Mouse (Mus musculus): ENCODE results near the gene Gprin3.

Gene Gprin3

DNA sequence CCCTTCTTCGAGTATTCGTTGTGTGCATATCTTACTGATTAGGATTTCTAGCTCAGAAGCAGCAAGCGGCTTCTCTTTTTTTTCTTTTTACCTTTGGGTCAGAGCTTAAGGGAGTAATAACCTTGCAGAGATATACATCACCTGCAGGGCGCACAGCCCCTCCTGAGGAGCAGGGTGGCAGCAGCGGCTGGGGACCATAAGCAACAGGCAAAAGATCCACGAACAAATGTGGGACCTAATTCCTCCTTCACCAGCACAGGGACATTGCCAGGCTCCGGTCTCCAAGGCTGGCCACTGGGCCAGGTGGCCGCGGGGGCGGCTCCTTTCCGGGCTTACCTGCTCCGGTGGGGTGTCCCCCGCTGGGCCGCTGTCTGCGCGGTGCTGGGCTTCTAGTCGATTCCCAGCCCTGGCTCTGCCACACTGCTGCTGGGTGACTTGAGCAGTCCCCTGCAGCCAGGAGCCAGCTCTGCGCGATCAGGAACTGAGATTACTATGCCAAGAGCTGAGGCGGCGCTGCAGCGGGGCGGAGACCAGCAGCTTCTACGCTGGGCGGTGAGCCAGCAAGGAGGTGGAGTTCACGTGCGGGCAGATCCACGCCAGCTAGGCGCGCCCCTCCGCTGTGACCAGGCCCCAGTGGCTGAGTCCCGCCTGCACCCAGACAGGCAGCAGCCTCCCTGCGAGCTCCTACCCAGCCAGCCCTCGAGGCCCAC lies at the start of gene Gprin3:
TSS of gene Gprin3 (minus strand) at position 471 of the 710 bp plus-strand sequence.
- peak; percentile 66 for DNase-seq (ENCODE audit: low read depth, low spot score)

DNA sequence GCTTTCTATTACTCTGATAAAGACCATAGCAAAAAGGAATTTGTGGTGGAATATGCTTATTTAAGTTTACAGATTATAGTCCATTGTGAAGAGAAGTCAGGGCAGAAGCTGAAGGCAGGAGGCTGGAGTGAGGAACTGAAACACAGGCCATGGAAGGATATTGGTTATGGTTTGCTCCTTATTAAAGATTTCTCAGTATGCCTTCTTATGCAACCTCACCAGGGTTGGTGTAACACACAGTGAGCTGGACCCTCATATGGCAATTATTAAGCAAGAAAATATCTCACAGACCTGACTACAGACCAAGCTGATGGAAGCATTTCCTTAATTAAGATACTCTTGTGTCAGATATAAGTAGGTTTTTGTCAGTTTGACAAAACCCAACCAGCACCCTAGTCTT lies 32.8 kb upstream of the Gprin3 start:
- no peak for DNase-seq (ENCODE audit: low read depth, low spot score)

DNA sequence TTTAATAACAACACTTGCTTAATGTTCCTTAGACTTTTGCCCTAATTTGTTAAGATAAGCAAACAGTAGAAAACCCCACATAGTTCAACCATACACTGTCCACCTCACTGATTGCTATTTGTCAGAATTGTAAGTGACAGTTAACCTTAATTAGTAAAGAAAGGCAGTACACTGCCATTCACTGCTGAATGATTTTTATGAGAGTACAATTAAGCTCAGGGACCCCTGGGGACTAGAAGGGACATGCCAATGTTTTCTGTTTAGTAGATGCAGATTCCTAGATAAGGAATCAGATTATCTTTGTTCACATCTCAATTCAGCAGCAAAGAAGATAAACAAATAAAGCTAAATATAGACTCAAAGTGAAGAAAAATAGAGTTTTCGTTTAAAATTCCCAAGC lies 30.0 kb upstream of the Gprin3 start:
- no peak for DNase-seq (ENCODE audit: low read depth, low spot score)

DNA sequence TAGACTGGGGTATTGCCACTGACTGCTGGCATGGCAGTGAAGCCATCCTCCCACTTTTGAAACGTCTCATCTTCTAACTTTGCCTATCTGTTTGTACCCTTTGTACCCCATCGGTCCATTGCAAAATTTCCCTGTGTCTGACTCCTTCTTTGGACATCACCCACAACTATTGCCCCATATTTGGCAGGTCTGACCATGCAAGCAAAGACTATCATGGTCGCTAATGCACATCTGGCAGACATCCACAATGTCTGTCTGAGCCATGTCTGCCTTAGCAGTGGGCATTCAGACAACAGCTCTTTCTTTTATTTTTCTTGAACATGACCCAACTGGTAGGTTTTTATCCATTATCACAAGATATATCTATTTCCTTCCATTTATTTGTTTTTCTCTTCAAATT lies 25.3 kb upstream of the Gprin3 start:
- no peak for DNase-seq (ENCODE audit: low read depth, low spot score)

DNA sequence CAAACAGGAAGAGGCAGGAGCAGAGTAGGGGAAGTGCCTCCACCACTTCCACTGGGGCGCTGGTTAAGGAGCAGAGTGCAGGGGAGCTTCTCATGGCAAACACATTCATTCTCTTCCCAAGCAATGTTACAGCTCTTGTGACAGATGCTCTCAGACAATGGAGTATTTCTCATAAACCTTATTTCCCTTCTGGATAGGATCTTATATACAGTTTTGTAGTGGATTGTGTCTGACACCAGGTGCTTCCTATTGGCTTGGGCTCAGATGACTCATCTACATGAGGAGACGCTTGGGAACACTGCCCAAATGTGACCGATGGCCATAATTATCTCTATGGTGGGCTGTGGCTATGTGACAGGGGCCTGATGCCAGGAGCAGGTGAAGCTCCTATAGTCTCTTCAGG lies 19.0 kb upstream of the Gprin3 start:
- no peak for DNase-seq (ENCODE audit: low read depth, low spot score)

DNA sequence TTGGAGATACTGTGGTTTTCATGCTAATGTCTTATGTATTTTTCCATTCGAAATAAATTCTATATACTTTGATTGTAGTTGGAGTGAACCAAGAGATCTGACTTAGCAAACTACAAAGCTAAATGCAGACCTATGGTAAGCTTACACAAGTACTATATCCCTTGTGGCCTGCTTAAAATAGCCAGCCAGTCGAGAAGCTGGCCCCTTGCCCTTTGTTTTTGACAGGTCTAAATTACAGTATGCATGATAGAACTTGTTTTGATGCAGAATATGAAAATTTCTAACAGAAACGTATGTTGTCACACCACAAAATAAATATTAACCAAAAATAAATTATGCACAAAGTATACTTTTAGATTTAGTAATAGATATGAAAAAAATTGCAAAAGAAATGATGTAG lies 9.8 kb upstream of the Gprin3 start:
- DNase-seq (ENCODE audit: low read depth, low spot score), result no peak

DNA sequence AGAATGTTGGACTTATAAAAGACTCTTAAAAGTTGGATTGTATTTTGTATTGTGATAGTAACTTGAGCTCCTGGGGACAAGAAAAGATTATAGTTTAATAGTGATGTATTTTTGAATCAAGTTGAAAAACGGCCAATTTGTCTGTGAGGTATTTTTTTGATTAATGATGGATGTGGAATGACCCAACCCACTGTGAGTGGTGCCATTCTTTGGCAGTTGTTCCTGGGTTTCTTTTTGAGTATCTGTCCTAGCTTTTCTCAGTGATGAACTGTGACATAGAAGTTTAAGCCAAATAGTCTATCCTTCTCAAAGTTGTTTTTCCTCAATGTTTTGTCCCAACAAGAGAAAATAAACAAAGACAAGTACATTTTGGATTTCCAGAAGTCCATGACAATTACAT lies 7.0 kb upstream of the Gprin3 start:
- DNase-seq (ENCODE audit: low read depth, low spot score), result no peak

DNA sequence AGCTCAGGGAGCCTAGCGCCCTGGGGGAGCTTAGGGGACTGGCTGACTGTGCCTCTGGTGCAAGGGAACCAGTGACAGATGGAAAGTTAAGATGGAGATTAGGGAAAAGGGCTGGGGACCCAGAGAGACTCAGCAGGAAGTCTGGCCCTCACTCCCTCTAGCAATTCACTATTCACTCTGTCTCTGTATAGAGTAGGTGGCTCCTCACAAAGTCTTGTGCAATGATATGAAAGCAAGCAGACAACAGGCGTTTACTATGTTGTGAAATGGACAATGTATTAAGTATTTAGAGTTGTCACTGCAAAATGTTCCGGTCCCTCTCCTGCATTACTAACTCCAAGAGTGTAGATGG lies 416 bp upstream of the Gprin3 start:
- DNase-seq (ENCODE audit: low read depth, low spot score), result no peak

DNA sequence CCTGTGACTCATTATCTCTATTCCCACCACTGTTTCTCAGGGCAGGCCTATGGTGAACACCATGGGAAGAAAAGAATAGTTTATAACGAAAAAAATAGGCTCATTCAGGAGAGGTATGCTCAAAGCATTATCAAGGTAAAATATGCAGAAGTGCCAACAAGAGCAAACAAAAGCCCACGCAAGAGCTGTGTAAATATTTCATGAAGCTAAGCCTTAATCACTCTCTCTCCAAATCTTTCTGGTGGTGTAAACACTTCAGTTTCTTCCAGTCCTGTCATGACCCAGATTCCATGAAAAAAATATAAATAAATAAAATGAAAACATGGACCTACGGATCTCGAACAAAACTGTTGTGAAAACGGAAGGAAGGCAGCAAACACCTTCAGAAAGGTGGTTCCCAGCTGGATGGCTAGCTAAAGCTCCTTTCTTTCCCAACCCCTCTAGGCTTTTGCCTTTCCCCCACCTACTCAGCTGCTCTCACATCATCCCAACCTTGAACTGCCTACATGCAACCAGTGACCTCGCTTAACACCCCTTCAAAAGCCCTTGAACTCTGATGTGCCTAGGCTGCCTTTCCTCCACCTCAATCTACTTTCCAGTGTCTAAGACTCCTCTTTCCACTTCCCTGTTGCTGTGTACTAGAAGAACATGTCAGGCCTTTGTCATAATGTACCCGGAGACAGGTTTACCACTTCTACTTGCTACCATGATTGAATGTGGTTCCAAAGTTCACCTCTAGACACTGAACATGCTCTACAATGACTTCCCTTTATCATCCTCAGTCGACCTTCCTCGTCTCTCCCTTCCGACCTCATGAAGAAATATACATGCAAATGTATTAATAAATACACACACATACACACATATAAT lies 988 bp downstream of the Gprin3 start:
- DNase-seq (ENCODE audit: low read depth, low spot score), result peak; percentile 4

DNA sequence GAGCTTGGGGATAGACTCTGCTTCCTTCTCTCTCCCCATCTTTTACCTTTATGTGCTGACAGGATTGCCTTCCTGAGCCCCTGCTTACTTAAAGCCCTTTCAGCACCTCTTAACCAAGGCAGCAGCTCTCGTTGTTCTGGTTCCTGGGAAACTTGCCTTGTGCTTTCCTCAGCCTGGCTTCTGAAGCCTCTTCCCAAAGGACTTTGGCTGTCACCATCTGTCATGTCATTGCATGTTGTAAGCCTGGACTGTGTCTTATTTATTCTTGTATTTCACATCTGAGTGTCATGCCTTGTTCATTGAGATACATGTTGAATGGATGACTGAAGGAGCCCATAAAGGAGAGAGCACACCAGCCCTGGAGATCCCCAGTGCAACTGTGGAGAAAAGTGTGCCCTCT lies 2.3 kb downstream of the Gprin3 start:
- no peak for DNase-seq (ENCODE audit: low read depth, low spot score)

DNA sequence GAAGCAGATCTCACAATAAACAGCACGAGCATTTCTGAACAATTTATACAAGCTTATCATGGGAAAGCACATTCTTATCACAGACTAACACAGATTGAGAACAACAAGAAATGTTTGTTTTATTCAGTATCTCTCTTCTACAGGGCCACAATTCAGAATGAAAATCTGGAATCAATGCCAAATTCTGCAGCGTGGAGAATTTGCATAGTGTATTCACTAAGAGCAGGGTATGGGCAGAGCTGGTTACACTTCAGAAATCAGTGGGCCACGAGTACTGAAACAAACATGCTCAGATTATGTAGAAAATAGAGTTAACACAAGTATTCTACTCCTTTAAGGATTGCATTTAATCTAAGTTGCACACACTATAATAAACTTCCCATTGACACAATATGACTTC lies 6.8 kb downstream of the Gprin3 start:
- DNase-seq (ENCODE audit: low read depth, low spot score), result no peak

DNA sequence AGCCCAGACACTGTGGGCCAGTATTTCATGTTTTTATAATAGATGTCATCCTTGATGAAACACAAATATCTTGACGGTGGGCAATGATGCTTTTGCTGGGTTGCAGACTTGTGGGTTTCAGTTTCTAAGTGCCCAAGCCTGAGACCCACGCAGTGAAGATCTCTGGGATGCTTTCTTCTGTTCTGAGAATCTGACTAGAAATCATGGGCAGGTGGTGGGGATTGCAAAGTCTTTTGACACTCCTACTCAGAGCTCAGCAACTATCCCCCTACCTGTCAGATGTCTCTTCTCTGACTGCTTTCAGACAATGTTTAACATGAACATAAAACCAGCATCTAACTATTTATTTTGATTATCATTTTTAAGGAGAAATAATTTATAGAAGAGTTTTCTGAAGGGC lies 7.4 kb downstream of the Gprin3 start:
- no peak for DNase-seq (ENCODE audit: low read depth, low spot score)

DNA sequence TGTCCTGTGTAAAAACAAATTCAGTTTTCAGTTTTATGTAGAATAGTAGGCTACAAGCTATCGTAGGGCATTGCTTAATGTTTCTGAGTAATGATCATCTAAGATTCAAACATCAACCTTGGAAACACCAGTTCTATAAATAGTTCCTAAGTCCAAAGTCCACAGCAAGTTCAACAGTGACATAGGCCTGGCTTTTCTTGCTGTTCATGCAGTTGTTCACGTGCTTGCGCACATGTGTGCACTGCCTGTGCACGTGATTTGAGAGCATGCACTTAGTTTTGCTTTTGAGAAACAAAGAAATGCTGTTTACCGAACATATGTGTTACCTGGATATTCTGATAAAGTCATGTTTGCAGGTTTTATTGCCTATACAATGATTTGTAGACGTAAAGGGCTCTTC lies 11.3 kb downstream of the Gprin3 start:
- no peak for DNase-seq (ENCODE audit: low read depth, low spot score)

DNA sequence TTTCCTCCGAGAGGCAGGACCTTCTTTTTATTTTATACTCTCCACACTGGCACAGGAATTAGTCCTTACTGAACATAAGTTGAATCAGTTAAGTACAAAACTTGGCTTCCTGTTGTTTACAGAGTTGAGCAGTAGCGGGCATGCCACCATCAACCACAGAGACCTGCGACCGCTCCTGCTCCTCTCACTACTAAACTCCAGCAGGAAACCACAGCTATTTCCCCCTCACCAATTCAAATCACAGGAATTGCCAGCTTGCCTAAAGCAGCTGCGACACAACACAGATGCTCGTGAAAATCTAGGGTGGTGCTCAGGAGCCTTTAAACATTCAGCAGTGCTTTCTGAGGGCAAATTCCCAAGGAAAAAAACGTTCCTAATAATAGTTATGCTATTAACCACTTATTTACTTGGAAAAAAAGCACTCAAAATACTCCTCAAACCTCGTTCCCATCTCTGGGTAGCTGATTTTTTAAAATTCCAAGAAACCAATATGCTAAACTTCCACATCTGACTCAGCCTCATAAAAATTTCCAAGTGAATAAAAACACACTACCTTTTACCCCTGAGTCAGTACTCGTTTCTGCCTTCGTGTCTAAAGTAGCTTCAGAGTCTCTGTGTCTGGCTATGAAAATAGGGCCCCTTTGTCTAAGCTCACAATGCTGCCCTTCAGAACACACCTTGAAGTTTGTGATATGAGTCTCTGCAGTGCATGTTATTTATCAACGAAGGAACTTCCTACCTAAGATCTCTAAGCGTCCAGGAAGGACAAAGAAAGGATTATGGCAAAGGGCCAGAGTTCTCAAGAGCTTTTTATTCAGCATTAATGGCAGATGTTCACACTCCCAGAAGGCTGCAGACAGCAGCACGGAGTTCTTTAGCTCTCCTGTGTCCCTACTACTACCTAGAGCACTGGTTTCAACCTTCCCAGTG lies 13.4 kb downstream of the Gprin3 start:
- DNase-seq (ENCODE audit: low read depth, low spot score), result no peak

DNA sequence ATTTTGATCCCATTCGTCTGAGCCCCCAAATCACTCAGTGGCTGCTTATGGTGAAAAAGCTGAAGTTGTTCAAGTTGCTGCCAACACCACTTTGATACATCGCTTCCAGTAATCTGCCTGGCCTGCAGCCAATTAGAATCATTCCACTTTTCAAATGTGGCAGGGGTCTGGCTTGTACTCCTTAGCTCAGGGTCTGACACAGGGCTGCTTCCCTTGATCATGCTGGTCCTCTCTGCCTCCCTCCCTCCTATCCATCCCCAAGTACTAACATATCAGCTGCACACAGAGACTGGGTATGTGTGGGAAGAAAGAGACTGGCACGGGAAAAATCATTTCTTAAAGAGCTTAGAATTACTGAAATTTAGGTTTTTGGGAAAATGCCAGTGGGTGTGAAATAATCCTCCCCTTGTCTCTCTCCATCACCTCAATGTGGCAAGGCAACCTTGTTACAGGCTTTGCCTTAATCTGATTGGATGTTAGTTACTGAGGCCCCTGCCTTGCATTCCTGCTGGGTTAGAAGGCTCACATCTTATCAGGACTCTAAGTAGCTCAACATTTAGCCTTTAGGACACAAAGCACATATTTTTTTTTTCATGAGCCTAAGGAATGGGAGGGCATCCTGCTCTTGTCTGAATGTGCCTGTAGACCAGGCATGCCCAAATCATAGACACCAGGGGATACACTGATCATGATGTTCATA lies 16.9 kb downstream of the Gprin3 start:
- DNase-seq (ENCODE audit: low read depth, low spot score), result no peak

DNA sequence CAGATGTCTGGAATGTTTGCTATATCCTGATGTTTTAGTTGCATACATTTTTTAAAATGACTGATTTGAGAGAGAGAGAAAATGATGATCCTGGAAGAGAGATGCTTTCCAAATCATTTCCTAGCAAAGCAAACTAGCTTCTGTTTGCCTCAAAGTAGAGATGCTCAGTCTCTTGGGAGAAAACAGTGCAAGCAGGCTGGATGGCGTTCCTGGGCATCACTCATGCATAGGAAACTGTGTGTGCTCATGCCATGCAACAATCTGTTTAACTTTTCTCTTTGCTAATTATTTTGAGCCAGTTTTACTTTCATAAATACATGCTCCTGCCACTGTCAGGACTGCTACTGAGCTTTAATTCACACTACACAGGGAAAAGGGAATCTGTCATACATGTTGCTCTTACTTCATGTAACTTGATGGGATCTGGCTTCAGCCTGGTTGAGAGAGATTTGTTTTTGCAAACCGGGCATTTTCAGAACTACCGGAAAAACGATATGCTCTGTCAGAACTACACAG lies 18.6 kb downstream of the Gprin3 start:
- no peak for DNase-seq (ENCODE audit: low read depth, low spot score)

DNA sequence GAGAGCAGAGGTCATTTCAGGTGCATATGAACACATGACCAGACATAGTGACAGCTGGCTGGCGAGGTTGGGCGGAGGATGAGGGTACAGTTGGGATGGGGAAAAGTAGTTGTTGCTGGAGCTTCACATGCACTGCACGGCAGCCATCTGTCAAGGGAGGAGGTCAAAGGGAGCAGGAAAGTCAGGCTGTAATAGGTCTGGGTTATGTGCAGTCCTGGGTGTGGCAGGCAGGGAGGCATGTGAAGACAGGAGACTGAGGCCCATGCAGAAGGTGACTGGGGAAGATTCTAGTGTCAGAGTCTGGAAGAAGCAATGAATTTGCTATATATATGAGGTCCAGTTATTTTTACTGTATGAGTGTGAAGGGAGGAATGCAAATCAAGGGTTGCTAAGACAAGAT lies 35.9 kb downstream of the Gprin3 start:
- DNase-seq (ENCODE audit: low read depth, low spot score), result no peak

DNA sequence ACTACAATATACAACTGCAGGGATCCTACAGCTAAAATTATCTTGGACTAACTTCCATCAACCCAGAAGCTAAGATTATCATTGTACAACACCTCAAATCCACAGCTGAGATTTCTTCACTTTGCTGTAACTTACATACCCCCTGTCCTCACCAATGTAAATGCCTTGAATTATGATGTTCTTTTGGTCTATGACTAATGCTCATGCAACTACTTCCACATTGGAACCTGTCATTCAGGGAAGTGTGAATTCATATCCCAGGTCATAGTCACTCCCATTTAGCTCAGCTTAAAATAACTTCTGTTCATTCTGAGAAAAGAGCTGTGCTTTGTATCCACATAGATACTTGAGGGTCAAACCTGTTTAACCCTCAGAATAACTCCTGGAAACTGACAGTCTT lies 60.8 kb downstream of the Gprin3 start:
- no peak for DNase-seq (ENCODE audit: low read depth, low spot score)

DNA sequence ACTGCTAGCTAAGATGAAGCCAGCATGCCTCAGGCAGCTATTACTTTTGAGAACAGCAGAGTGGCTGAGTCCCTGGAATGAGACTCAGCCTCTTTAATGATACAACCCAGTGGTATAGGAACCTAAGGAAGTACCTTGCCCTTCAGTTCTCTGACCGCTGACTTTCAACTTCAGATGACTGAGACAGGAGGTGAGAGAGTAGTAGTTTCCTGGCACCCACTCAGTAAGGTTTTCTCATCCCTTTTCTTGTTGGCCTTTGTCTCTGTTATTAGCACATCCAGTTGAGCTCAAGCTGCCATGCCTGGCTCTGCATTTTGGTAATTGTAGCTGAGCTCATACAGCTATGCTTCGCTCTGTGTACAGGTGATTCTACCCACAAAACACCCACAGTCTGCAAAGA lies 62.8 kb downstream of the Gprin3 start:
- DNase-seq (ENCODE audit: low read depth, low spot score), result no peak

DNA sequence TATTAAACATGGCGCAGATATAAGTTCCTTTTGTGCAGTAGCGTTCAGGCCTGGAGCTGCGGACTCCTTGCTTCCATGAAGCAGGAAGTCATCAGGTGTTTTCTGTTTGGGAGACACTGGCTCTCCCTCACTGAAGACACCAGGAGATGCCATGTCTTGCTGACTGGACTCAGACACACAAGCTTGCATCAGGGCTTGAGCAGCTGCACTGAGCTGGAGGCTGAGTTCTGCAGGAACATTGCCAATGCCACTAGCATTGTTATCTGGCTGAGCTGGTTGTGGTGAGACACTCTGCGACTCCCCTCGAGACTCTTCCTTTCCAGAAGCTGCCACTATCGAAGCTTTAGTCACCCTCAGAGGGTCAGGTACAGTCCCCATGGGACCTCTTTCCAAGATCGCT lies 71.2 kb downstream of the Gprin3 start:
- no peak for DNase-seq (ENCODE audit: low read depth, low spot score)

DNA sequence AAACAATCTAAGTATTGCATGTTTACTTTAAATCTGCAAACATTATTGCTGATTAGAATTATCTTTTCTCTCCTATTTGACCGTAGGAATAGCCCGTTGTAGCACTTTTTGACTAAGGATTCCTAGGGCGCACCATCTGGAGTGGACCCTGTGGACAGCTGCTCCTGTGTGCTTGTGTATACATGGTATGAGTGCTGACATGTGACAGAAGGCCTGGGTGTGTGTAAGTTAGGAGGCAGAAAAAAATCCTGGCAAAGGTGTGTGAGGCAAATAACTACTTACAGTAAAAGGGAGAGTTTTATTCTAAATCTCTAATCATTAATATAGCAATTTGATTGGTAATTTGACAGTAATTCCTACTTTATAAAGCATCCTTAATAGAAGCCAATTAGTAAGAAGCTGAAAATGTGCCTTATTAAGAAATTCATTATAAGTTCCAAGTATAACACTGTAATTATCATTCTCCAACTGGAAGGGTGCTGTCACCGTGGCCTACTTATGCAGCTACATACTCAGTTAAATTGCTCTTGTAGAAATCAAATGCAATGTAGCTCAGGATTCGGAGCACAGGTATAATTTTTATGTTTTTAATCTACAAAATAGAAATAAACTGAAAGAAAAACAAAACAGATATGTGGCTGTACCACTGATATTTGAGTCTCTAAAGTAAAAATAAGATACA lies 74.8 kb downstream of the Gprin3 start:
- DNase-seq (ENCODE audit: low read depth, low spot score), result no peak
